Mouse (Mus musculus) testis, postnatal 14 days (tissue): Measurements from ENCODE around the gene Vcam1.

ENCODE experiments used
- DNase-seq: peaks from one replicate; pipeline ENCODE4 v3.0.0; 2021; ENCODE audit warnings: low spot score

The Vcam1 gene

GRCm38 (mm10) chr3:116129259-116129738 is at the start of gene Vcam1:
Gene Vcam1, minus strand, starts transcription at chr3:116129688.
- DNase-seq: peak; percentile 36

GRCm38 (mm10) chr3:116175106-116175505 is 45.6 kb upstream of the Vcam1 start:
- no peak for DNase-seq

- no peak for DNase-seq
These were observed 42.0 kb upstream of the Vcam1 start for GRCm38 (mm10) chr3:116171461-116171860.

GRCm38 (mm10) chr3:116168056-116168455 is 38.6 kb upstream of the Vcam1 start:
- DNase-seq: no peak

GRCm38 (mm10) chr3:116166296-116166695 is 36.8 kb upstream of the Vcam1 start:
- no peak for DNase-seq

- DNase-seq: no peak
These were observed 35.5 kb upstream of the Vcam1 start for GRCm38 (mm10) chr3:116165030-116165429.

GRCm38 (mm10) chr3:116163517-116163916 is 34.0 kb upstream of the Vcam1 start:
- DNase-seq: no peak

GRCm38 (mm10) chr3:116162097-116162666 is 32.7 kb upstream of the Vcam1 start:
- no peak for DNase-seq

- no peak for DNase-seq
These were observed 29.9 kb upstream of the Vcam1 start for GRCm38 (mm10) chr3:116159376-116159775.

- DNase-seq: no peak
These were observed 28.0 kb upstream of the Vcam1 start for GRCm38 (mm10) chr3:116157447-116157990.

GRCm38 (mm10) chr3:116150056-116150632 is 20.7 kb upstream of the Vcam1 start:
- DNase-seq: no peak

GRCm38 (mm10) chr3:116149096-116149495 is 19.6 kb upstream of the Vcam1 start:
- no peak for DNase-seq

GRCm38 (mm10) chr3:116148676-116149075 is 19.2 kb upstream of the Vcam1 start:
- no peak for DNase-seq

GRCm38 (mm10) chr3:116141226-116141625 is 11.7 kb upstream of the Vcam1 start:
- DNase-seq: no peak

- no peak for DNase-seq
These were observed 9.5 kb upstream of the Vcam1 start for GRCm38 (mm10) chr3:116139000-116139399.

- DNase-seq: no peak
These were observed 8.6 kb upstream of the Vcam1 start for GRCm38 (mm10) chr3:116138081-116138480.

- DNase-seq: no peak
These were observed 3.9 kb upstream of the Vcam1 start for GRCm38 (mm10) chr3:116133363-116133762.

GRCm38 (mm10) chr3:116130711-116131110 is 1.2 kb upstream of the Vcam1 start:
- DNase-seq: no peak

GRCm38 (mm10) chr3:116129841-116130595 is 530 bp upstream of the Vcam1 start:
- no peak for DNase-seq

GRCm38 (mm10) chr3:116128311-116129204 is 930 bp downstream of the Vcam1 start:
- no peak for DNase-seq

GRCm38 (mm10) chr3:116127836-116128235 is 1.7 kb downstream of the Vcam1 start:
- DNase-seq: no peak

- DNase-seq: no peak
These were observed 2.2 kb downstream of the Vcam1 start for GRCm38 (mm10) chr3:116127281-116127680.
